Mouse (Mus musculus) forebrain, embryonic 13.5 days (tissue): Measurements from ENCODE around the gene Cry2. TPM values are rescaled to one million over a fixed set of nuclear protein-coding genes. Genes with fewer than 3 reads are reported as not detected.
A peak's percentile ranks its signal among the peaks of the same experiment; 100 is the strongest.
"Not testable (repeated sequence)": the region's sequence is repeated elsewhere in the genome, so short reads cannot be mapped to it uniquely, and the experiment has no call there.

Experiments used
- ATAC-seq: fragments of 200-750 bp; cut with Nextera tagmentation; 2 replicates; pipeline ENCODE4 v1.8.0; 2017
- H3K27ac ChIP-seq: fragments of 300-500 bp; sonication (generic); 2 replicates; pipeline ENCODE4 v1.5.1; 2015; ENCODE audit warnings: inconsistent platforms, mild to moderate bottlenecking, moderate library complexity
- H3K27me3 ChIP-seq: fragments of 300-500 bp; sonication (generic); 2 replicates; pipeline ENCODE4 v1.6.1; 2015; ENCODE audit warnings: mild to moderate bottlenecking, inconsistent platforms
- H3K36me3 ChIP-seq: fragments of 300-500 bp; sonication (generic); 2 replicates; pipeline ENCODE4 v1.6.1; 2015; ENCODE audit warnings: mild to moderate bottlenecking, inconsistent platforms; ENCODE audit not compliant: poor library complexity, severe bottlenecking
- H3K4me1 ChIP-seq: fragments of 300-500 bp; sonication (generic); 2 replicates; pipeline ENCODE4 v1.6.1; 2015; ENCODE audit warnings: inconsistent platforms
- H3K4me2 ChIP-seq: fragments of 300-500 bp; sonication (generic); 2 replicates; pipeline ENCODE4 v1.6.1; 2015; ENCODE audit warnings: inconsistent platforms, mild to moderate bottlenecking, moderate library complexity
- H3K4me3 ChIP-seq: fragments of 300-500 bp; sonication (generic); 2 replicates; pipeline ENCODE4 v1.5.1; 2015; ENCODE audit warnings: mild to moderate bottlenecking, inconsistent platforms
- H3K9ac ChIP-seq: fragments of 300-500 bp; sonication (generic); 2 replicates; pipeline ENCODE4 v1.6.1; 2015; ENCODE audit warnings: mild to moderate bottlenecking, inconsistent platforms
- H3K9me3 ChIP-seq: fragments of 300-500 bp; sonication (generic); replicated peaks from 2 replicates; pipeline ENCODE4 v1.6.1; 2016; ENCODE audit warnings: inconsistent platforms
- WGBS: fragments of 180-500 bp; shearing (Covaris S2); methylation state at CpG from one replicate; pipeline ENCODE4 v1.1.7; 2015; 5-methylcytosine and 5-hydroxymethylcytosine counted together
- polyA plus RNA-seq: library from polyadenylated mRNA; unstranded; fragments of >200 nt; fragmentation: Nextera tagmentation; extraction: Ambion mirVana; gene quantifications from 2 replicates; pipeline ENCODE4 v1.2.1, GENCODE M21; 2015

The Cry2 gene
- polyA plus RNA-seq, 1 experiment from 2014 or later: 28.2 TPM

DNA sequence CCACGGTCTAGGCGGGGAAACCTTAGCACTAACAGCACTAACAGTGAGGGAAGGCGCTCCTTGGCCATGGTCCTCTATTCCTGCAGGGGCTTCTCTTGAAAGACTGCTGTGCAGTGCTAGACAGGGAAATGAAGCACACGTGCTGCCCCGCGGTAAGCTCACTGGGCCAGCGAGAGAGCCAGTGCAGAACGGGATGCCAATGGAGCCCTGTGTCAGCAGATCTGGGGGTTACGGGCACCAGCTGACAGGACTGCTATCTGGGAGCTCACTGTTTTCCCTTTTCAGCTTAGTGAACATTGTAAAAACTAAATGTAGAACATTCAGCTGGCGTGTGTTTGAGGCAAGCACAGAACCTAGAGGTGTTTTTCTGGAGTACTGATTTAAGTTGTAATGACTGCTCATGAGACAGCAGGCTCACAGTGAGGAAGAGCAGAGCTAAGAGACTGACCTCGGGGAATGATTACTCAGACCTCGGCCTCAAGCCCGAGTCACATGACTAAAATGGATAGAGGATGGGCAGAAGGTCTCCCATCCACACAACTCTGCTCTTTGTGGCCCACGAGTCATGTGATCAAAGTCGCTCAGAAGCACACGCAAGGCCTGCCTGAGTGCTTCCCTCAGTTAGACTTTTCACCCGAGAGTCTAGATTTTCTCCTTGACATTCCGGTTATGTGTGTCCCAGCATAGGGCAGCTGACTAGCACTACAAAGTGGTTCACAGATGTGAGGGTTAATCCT, 25.4 kb downstream of the Cry2 start:
- no peaks in the 10 kb centered on the region for H3K9me3 ChIP-seq
- H3K9ac ChIP-seq: no peak overlapping the region
- H3K36me3 ChIP-seq: peaks cover 98% of the 10 kb centered on the region
- no peak overlapping the region for H3K4me3 ChIP-seq
- H3K4me2 ChIP-seq: no peak overlapping the region
- H3K4me1 ChIP-seq: no peaks in the 10 kb centered on the region
- ATAC-seq: no peak
- H3K27me3 ChIP-seq: no peaks in the 10 kb centered on the region
- no peak overlapping the region for H3K27ac ChIP-seq
- WGBS: 93% methylated on average over 18 of the region's 18 CpGs

DNA sequence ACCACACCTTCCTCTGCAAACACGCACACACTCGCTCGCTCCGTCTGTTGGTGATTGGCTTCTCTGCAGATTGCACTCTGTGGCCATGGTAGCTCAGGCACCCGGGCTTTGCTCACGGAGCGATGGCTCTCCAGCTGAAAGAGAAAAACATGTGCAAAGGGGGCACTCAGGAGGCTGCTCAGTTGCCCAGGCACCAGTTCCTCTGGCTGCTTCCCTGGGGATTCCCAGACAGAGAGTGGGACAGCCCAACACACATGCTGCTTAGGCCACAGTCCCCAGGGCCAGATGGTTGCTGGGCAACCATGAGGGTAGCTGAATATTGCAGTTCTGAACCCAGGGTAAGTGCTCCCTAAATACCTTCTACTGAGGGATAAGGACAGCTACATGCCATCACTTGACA, 28.2 kb downstream of the Cry2 start:
- Histone ChIP-seq H3K27ac (no peak overlapping the region), H3K4me3 (no peak overlapping the region), H3K27me3 (no peaks in the 10 kb centered on the region), H3K4me1 (peaks cover 6% of the 10 kb centered on the region), H3K36me3 (peaks cover 74% of the 10 kb centered on the region), H3K9me3 (no peaks in the 10 kb centered on the region), H3K4me2 (no peak overlapping the region), H3K9ac (no peak overlapping the region)
- 91% methylated on average over 7 of the region's 7 CpGs for WGBS
- ATAC-seq: no peak

DNA sequence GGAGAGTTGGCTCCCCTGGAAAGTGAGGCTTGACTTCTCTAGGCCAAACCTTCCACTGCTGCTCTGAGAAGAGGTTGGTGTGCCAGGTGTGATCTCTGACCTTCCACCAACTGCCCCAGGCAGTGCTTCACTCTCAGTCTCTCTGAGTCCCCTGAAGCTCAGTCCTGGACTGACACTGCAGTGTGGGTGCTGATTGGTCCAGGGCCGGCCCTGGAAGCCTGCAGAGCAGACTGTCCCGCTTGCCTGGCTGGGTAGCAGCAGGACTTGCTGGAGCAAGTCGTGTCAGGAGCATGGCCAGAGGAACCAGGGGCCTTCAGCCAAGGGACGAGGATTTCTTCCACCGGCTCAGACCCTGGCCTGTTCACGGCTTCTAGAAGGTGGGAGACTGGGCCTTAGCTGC, 29.1 kb downstream of the Cry2 start:
- Histone ChIP-seq H3K4me3 (no peak overlapping the region), H3K27me3 (no peaks in the 10 kb centered on the region), H3K4me1 (peaks cover 14% of the 10 kb centered on the region), H3K9ac (no peak overlapping the region), H3K36me3 (peaks cover 65% of the 10 kb centered on the region), H3K27ac (no peak overlapping the region), H3K4me2 (no peak overlapping the region), H3K9me3 (no peaks in the 10 kb centered on the region)
- WGBS: 92% methylated on average over 6 of the region's 6 CpGs
- ATAC-seq: no peak

DNA sequence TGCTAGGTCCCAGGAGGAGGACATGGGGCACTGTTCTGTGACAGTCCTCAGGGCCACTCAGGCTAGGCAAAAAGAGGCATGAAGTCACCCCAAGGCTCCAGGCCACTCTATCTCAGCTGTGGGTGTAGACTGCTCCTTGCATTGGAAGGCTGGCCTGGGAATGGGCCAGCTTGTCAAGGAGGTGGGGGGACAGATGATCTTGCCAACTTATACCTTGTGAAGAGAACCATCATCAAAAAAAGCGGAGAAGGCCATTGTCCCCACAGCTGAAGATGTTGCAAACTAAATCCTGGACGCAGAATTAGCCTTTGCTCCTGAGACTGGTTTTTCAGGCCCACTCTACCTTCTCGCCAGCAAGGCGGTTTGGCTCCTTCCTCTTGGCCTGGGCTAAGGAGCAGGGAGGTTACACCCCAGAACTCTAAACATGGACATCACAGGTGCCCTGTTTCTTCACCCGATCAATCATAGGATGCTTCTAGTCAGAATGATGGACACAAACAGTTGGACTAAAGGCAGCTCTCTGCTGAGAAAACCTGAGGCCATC, 30.0 kb downstream of the Cry2 start:
- 94% methylated on average over 5 of the region's 5 CpGs for WGBS

DNA sequence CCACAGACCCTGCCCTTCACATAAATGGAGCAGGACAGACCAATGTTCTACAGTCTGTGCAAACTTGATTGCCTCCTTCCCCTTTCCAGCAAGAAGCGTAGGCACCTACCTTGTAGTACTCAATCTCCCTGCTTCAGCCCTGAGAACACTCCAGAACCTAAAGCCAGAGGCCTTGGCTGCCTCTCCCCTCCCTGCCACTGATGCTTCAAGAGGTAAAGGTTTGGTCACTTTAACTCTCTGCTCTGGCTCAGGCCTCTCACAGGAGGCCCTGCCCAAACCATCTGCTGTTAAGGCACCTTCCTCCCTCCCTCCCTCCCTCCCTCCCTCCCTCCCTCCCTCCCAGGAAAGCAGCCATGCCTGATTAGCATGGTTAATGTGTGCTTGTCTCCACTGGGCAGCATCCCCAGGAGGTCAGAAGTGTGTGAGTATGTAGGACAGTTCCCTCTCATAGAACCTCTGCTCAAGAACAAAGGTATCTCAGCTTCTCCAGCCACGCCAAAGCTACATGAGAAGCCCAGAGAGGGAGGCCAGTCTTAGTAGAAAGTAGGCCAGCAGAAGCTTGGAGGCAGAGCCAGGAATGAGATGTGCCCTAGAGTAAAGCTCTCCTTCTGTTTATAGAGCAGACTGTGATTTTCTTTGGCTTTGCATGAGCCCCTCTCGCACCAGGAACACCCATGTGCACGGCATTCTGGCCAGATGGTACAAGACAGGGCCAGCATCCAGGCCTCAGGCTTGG, 31.1 kb downstream of the Cry2 start:
- H3K27me3 ChIP-seq: no peaks in the 10 kb centered on the region
- 81% methylated on average over 4 of the region's 4 CpGs for WGBS
- H3K27ac ChIP-seq: no peak overlapping the region
- H3K36me3 ChIP-seq: peaks cover 45% of the 10 kb centered on the region
- no peaks in the 10 kb centered on the region for H3K9me3 ChIP-seq
- no peak overlapping the region for H3K4me3 ChIP-seq
- no peak overlapping the region for H3K4me2 ChIP-seq
- H3K9ac ChIP-seq: no peak overlapping the region
- peaks cover 30% of the 10 kb centered on the region for H3K4me1 ChIP-seq
- ATAC-seq: no peak

More for the DNA sequence above, 30.0 kb downstream of the Cry2 start:
- ATAC-seq: no peak
- Histone ChIP-seq H3K9me3 (no peaks in the 10 kb centered on the region), H3K4me2 (no peak overlapping the region), H3K27me3 (no peaks in the 10 kb centered on the region), H3K9ac (no peak overlapping the region), H3K36me3 (peaks cover 56% of the 10 kb centered on the region), H3K4me1 (peaks cover 22% of the 10 kb centered on the region), H3K4me3 (no peak overlapping the region), H3K27ac (no peak overlapping the region)

DNA sequence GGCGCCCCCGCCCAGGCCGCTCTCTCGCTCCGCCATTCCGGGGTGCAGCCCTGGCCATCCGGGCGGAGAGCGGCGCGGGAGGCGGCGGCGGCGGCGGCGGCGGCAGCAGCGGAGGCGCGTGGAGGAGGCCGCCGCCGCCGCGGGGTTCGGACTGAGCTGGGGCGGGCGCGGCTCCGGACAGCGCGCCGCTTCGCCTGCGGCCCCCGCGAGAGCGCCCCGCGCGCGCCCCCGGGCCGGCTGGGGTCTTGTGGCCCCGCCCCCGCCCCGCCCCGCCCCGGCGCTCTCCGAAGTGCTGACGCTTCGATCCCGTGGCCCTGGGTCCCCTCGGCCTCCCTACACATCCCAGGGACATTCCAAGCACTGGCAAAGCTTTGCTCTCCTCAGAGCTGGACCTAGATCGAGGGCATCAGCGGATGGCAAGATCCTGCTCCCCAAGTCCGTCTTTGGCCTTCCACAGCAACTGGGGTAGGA, 32.7 kb downstream of the Cry2 start, which contains the start of gene Mapk8ip1:
Gene Mapk8ip1 (minus strand): TSS at position 173 of the 471 bp plus-strand sequence.
- Histone ChIP-seq H3K36me3 (peaks cover 30% of the 10 kb centered on the region), H3K4me2 (peak within 1 kb of the TSS; percentile 90), H3K4me1 (peaks cover 40% of the 10 kb centered on the region), H3K9me3 (no peaks in the 10 kb centered on the region), H3K4me3 (peak within 1 kb of the TSS; percentile 70), H3K27ac (peak within 1 kb of the TSS; percentile 20), H3K9ac (peak within 1 kb of the TSS; percentile 94), H3K27me3 (no peaks in the 10 kb centered on the region)
- under 1% methylated on average over 31 of the region's 59 CpGs for WGBS
- peak; percentile 62 for ATAC-seq

DNA sequence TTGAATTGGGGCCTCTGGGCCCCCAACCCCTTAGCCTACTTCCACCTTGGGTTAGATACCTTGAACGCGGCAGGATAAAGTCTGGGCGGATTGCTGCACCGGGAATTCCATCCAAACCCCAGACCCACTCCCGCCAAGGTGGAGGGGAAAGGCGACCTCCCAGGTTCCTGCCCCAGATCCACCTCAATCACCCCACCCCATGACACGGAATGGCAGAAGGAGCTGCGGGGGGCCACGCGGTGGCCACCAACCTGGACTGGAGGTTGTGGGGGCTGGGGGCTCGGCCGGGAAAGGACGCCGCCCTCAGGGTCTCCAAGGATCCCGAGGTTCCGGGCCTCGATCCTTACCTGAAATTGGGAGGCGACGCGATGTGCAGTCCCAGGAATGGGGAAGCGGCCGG, 33.2 kb downstream of the Cry2 start:
- H3K36me3 ChIP-seq: peaks cover 26% of the 10 kb centered on the region
- H3K4me2 ChIP-seq: peak overlapping the region; percentile 90
- H3K9ac ChIP-seq: peak overlapping the region; percentile 94
- under 1% methylated on average over 22 of the region's 22 CpGs for WGBS
- H3K27me3 ChIP-seq: no peaks in the 10 kb centered on the region
- peak; percentile 0; the same call in 1 of the 2 replicates for ATAC-seq
- H3K27ac ChIP-seq: peak overlapping the region; percentile 20
- no peaks in the 10 kb centered on the region for H3K9me3 ChIP-seq
- peak overlapping the region; percentile 70 for H3K4me3 ChIP-seq
- peaks cover 40% of the 10 kb centered on the region for H3K4me1 ChIP-seq

DNA sequence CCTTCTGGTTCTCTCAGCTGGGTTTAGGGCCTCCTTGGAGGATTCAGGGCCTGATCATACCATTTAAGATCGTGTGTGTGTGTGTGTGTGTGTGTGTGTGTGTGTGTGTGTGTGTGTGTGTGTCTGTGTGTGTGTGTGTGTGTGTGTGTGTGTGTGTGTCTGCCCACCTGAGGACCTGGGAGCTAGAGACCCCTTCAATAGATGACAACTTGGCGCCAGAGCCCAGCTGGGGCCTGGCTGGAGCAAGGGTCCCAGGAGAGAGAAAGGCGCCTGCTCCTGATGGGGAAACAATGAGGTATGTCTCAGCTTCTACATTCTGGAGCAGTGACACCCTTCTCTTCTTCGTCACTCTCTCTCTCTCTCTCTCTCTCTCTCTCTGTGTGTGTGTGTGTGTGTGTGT, 34.0 kb downstream of the Cry2 start:
- H3K27me3 ChIP-seq, ATAC-seq, H3K9me3 ChIP-seq, H3K9ac ChIP-seq: not testable (repeated sequence)
- peak overlapping the region; percentile 90 for H3K4me2 ChIP-seq
- H3K4me1 ChIP-seq: peaks cover 40% of the 10 kb centered on the region
- H3K27ac ChIP-seq: peak overlapping the region; percentile 25; the same call in 1 of the 2 replicates
- H3K4me3 ChIP-seq: peak overlapping the region; percentile 70
- WGBS: 21% methylated on average over 2 of the region's 4 CpGs
- peaks cover 18% of the 10 kb centered on the region for H3K36me3 ChIP-seq

DNA sequence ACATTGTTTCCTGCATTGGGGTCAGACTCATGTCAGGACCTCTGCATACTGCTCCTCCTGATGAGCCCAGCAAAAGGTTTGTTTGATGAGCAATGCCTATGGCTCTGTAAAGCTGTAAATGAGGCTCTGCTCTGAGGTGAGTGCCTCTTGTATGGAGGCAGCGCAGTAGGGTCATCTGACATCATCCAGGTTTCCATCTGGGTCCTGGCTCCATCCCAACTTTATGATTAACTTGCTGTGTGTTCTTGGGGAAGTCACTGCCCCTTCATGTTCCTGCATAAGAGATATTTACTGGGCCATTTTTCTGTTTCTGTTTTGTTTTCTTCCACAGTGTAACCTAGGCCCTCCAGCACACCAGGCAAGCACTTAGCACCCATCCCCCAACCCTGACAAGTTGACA, 36.4 kb downstream of the Cry2 start:
- Histone ChIP-seq H3K36me3 (no peaks in the 10 kb centered on the region; the same call in 1 of the 2 replicates), H3K9ac (no peak overlapping the region), H3K4me1 (peaks cover 50% of the 10 kb centered on the region), H3K9me3 (no peaks in the 10 kb centered on the region), H3K27ac (no peak overlapping the region), H3K4me3 (no peak overlapping the region), H3K4me2 (no peak overlapping the region), H3K27me3 (no peaks in the 10 kb centered on the region)
- no peak for ATAC-seq
- WGBS: 97% methylated on average over 1 of the region's 1 CpGs

DNA sequence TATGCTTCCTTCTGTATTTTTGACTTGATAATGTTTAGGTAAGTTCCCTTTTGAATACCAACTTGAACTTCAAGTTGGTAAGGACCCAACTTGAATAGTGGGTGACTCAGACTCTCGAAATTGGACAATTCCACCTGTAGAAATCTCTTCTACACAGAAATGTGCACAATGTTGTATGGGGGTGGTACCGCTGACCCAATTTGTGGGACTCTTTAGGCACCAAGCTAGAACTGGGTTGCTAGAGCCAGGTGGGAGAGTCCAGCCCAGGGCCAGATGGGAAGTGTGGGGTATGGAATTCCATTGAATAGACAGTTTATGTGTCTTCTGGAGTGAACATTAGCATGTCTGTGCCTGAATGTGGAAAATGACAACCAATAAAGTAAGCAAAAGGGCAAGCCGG, 38.3 kb downstream of the Cry2 start:
- Histone ChIP-seq H3K9ac (no peak overlapping the region), H3K4me1 (peaks cover 62% of the 10 kb centered on the region), H3K36me3 (no peaks in the 10 kb centered on the region; the same call in 1 of the 2 replicates), H3K4me2 (no peak overlapping the region), H3K4me3 (no peak overlapping the region), H3K27ac (no peak overlapping the region), H3K27me3 (no peaks in the 10 kb centered on the region), H3K9me3 (no peaks in the 10 kb centered on the region)
- WGBS: 92% methylated on average over 3 of the region's 3 CpGs
- ATAC-seq: no peak

DNA sequence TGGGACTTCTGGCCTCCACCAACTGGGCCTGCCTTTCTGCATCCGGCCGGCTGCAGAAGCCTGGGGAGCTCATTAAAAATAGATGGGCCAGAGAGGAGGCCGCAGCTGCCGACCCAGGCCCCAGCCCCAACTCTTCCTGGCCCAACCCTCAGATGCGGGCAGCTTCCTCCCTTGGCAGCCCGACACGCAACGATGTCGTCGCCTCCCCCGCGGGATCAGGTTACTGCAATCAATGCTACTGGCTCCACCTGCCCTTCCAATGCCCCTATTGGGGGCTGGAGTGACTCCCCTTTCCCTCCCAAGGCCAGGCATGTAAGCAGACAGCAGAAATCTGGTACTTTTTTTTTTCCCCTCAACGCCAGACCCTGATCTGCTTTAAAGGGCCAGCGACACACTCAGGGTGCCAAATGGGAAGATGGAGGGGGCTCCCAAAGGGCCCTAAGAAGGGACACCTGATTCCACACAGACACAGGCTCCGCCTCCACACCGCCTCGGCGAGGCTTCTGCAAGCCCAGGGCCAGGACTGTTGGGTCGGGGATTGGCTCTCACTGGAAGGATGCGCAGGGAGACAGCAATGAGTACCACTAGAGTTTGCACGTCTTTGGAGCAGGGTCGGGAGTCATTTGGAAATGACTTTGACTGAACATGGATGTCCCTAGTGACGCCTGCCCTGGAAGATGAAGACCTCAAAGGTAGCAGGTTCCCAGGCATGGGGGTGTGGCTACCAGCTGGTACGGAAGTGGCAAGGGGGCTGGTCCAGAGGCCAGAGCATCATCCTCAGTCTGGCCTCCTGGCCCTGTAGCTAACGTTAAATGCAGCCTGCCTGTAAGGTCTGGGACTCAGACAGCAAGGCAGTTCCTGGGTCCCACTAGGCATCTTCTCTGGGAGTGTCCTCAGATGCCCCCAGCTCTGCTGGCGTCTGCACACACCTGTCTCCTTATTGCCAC, 41.3 kb downstream of the Cry2 start:
- Histone ChIP-seq H3K4me1 (peaks cover 59% of the 10 kb centered on the region), H3K27me3 (no peaks in the 10 kb centered on the region), H3K27ac (peak overlapping the region; percentile 80), H3K4me3 (peak overlapping the region; percentile 36), H3K36me3 (peaks cover 1% of the 10 kb centered on the region), H3K9me3 (no peaks in the 10 kb centered on the region), H3K9ac (peak overlapping the region; percentile 74), H3K4me2 (peak overlapping the region; percentile 65)
- WGBS: 6% methylated on average over 26 of the region's 26 CpGs
- no peak for ATAC-seq
